Mouse (Mus musculus) CH12.LX (cell line): ENCODE measurements around the gene Vnn3. TPM values are rescaled to one million over a fixed set of nuclear protein-coding genes. Genes with fewer than 3 reads are reported as not detected.

Experiments used
- DNase-seq: peaks from one replicate; pipeline ENCODE4 v3.0.0-alpha.2; 2013; ENCODE audit errors: extremely low read depth
- H3K27ac ChIP-seq: 2 replicates; pipeline ENCODE4 v1.5.1; 2012; ENCODE audit warnings: low read depth, mild to moderate bottlenecking, control low read depth, moderate library complexity; ENCODE audit not compliant: insufficient read depth
- H3K27me3 ChIP-seq: replicated peaks from 2 replicates; pipeline ENCODE3; 2012; ENCODE audit warnings: inconsistent platforms
- H3K36me3 ChIP-seq, 2 experiments: replicated peaks in 1 of 2; 2 replicates each; pipeline versions ENCODE3 to v1.6.1; 2012; ENCODE audit warnings: inconsistent platforms in 1 of 2, low read length in 1 of 2, mild to moderate bottlenecking in 1 of 2, mixed read lengths in 1 of 2, moderate library complexity in 1 of 2; ENCODE audit not compliant: control insufficient read depth in 1 of 2, insufficient read depth in 1 of 2
- H3K4me1 ChIP-seq, 2 experiments: 2 replicates each; pipeline ENCODE4 v1.6.1; 2012; ENCODE audit warnings: inconsistent platforms in 1 of 2, moderate library complexity in 1 of 2; ENCODE audit not compliant: insufficient read depth in 2 of 2, control insufficient read depth in 1 of 2
- H3K4me2 ChIP-seq: 2 replicates; pipeline ENCODE4 v1.6.1; 2012; ENCODE audit warnings: low read depth, mild to moderate bottlenecking, control low read depth; ENCODE audit not compliant: poor library complexity, insufficient read depth, severe bottlenecking
- H3K4me3 ChIP-seq, 3 experiments: fragments of 150-350 bp in 1 of 3; sonication (generic) in 1 of 3; replicated peaks in 1 of 3; 2 replicates each; pipeline versions ENCODE3 to v1.5.1; 2011 to 2012; ENCODE audit warnings: low read depth in 2 of 3, low read length in 2 of 3, mild to moderate bottlenecking in 2 of 3, moderate library complexity in 2 of 3, control low read depth in 1 of 3, improper control_type of control experiment in 1 of 3, inconsistent platforms in 1 of 3, mixed read lengths in 1 of 3; ENCODE audit not compliant: poor library complexity in 1 of 3
- H3K79me2 ChIP-seq: replicated peaks from 2 replicates; pipeline ENCODE4 v1.6.1; 2012; ENCODE audit warnings: mild to moderate bottlenecking, moderate library complexity; ENCODE audit not compliant: control insufficient read depth, poor library complexity, insufficient read depth, severe bottlenecking; ENCODE audit errors: extremely low read depth
- H3K9ac ChIP-seq: 2 replicates; pipeline ENCODE4 v1.6.1; 2012; ENCODE audit warnings: low read depth, mild to moderate bottlenecking, control low read depth, moderate library complexity; ENCODE audit not compliant: insufficient read depth
- H3K9me3 ChIP-seq: replicated peaks from 2 replicates; pipeline ENCODE3; 2012; ENCODE audit warnings: low read length, inconsistent platforms, mixed read lengths
- CTCF ChIP-seq, 2 experiments: IDR thresholded peaks in 1 of 2; conservative IDR thresholded peaks in 1 of 2; 2 replicates each; pipeline ENCODE4 v1.5.1; 2011 to 2012; ENCODE audit warnings: low read depth in 2 of 2, low read length in 2 of 2, improper control_type of control experiment in 1 of 2, inconsistent platforms in 1 of 2, mild to moderate bottlenecking in 1 of 2, moderate library complexity in 1 of 2
- EP300 ChIP-seq: IDR thresholded peaks from 2 replicates; pipeline ENCODE4 v1.6.1; 2011; ENCODE audit warnings: low read length, improper control_type of control experiment
- ETS1 ChIP-seq: conservative IDR thresholded peaks from 2 replicates; pipeline ENCODE4 v1.6.1; 2012; ENCODE audit warnings: low read depth, mild to moderate bottlenecking, inconsistent platforms, low read length, improper control_type of control experiment, moderate library complexity
- HCFC1 ChIP-seq: IDR thresholded peaks from 2 replicates; pipeline ENCODE4 v1.6.1; 2012; ENCODE audit warnings: low read depth, mild to moderate bottlenecking, inconsistent platforms, low read length, improper control_type of control experiment
- KAT2A ChIP-seq: IDR thresholded peaks from 2 replicates; pipeline ENCODE4 v1.6.1; 2012; ENCODE audit warnings: low read length, improper control_type of control experiment, inconsistent platforms; ENCODE audit not compliant: insufficient replicate concordance
- MAX ChIP-seq: IDR thresholded peaks from 2 replicates; pipeline ENCODE4 v1.6.1; 2011; ENCODE audit warnings: low read length, improper control_type of control experiment
- MAZ ChIP-seq: IDR thresholded peaks from 2 replicates; pipeline ENCODE4 v1.6.1; 2012; ENCODE audit warnings: low read depth, mild to moderate bottlenecking, inconsistent platforms, low read length, improper control_type of control experiment, moderate library complexity
- MXI1 ChIP-seq: IDR thresholded peaks from 2 replicates; pipeline ENCODE4 v1.6.1; 2011; ENCODE audit warnings: mild to moderate bottlenecking, low read depth, low read length, improper control_type of control experiment
- NRF1 ChIP-seq: IDR thresholded peaks from 2 replicates; pipeline ENCODE4 v1.6.1; 2014; ENCODE audit warnings: low read depth, mild to moderate bottlenecking, inconsistent platforms, low read length, improper control_type of control experiment, moderate library complexity
- RAD21 ChIP-seq: IDR thresholded peaks from 2 replicates; pipeline ENCODE4 v1.6.1; 2011; ENCODE audit warnings: low read depth, mild to moderate bottlenecking, low read length, improper control_type of control experiment, moderate library complexity
- SMC3 ChIP-seq: IDR thresholded peaks from 2 replicates; pipeline ENCODE4 v1.6.1; 2011; ENCODE audit warnings: low read depth, low read length, improper control_type of control experiment
- UBTF ChIP-seq: IDR thresholded peaks from 2 replicates; pipeline ENCODE4 v1.6.1; 2012; ENCODE audit warnings: low read depth, mild to moderate bottlenecking, inconsistent platforms, low read length, improper control_type of control experiment, moderate library complexity
- ZC3H11A ChIP-seq: IDR thresholded peaks from 2 replicates; pipeline ENCODE4 v1.6.1; 2012; ENCODE audit warnings: low read depth, mild to moderate bottlenecking, inconsistent platforms, low read length, improper control_type of control experiment
- ZKSCAN1 ChIP-seq: IDR thresholded peaks from 2 replicates; pipeline ENCODE4 v1.6.1; 2012; ENCODE audit warnings: low read depth, inconsistent platforms, low read length, improper control_type of control experiment, borderline replicate concordance
- dilution Hi-C: fragments of 300-500 bp; cut with MboI; formaldehyde crosslinking; loops from 2 replicates; pipeline ENCODE4 v1.14.3; 2020; ENCODE audit warnings: low sequenced_read_pairs; ENCODE audit not compliant: extremely low pct_unique_long_range_greater_than_20kb, extremely low pct_ligation_motif_present
- in situ Hi-C: fragments of 300-500 bp; cut with MboI; formaldehyde crosslinking; loops from 3 replicates; pipeline ENCODE4 v1.14.3; 2019; ENCODE audit warnings: low sequenced_read_pairs, low pct_ligation_motif_present, low pct_unique_long_range_greater_than_20kb, mixed read lengths
- polyA plus RNA-seq: library from polyadenylated mRNA; unstranded; fragments of >175 nt; gene quantifications from 2 replicates; pipeline ENCODE4 v1.2.1, GENCODE M21; 2012; ENCODE audit warnings: low read depth; ENCODE audit not compliant: insufficient read length
- total RNA-seq, 2 experiments: library from RNA; depleted of rRNA; stranded (reverse); fragments of 300-350 nt in 1 of 2; fragments of >200 nt in 1 of 2; gene quantifications; 2 replicates each; pipeline ENCODE4 v1.2.3; 2012 to 2014

Gene Vnn3
- total and polyA plus RNA-seq, 3 experiments: not detected

- dilution Hi-C loops (no loop called here), in situ Hi-C loops (loop anchor here (25.0 kb wide), 2 partner anchors 331 to 481 kb away; partner anchors contain the start of gene Stx7)
- no peaks in the 10 kb centered on the region for H3K36me3 ChIP-seq
- DNase-seq: no peak
- H3K79me2 ChIP-seq: no peaks in the 10 kb centered on the region
- H3K4me2 ChIP-seq: no peak overlapping the region
- no peaks in the 10 kb centered on the region for H3K27me3 ChIP-seq
- no peaks in the 10 kb centered on the region for H3K9me3 ChIP-seq
- H3K4me3 ChIP-seq: no peak overlapping the region
- no peak overlapping the region for H3K9ac ChIP-seq
- H3K4me1 ChIP-seq: peaks cover 2 to 18% of the 10 kb centered on the region in 2 experiments; a peak in 2 of 4 replicates
- TF ChIP-seq EP300 (no peak), ETS1 (no peak), RAD21 (no peak), CTCF (conservative IDR thresholded peaks at IDR 0.05 in 1 of 2, IDR thresholded peaks at IDR 0.05 in 1 of 2; ENCODE audit: low read depth in 2 of 2, low read length in 2 of 2) (no peak), KAT2A (no peak), UBTF (no peak), NRF1 (no peak), ZC3H11A (no peak), ZKSCAN1 (no peak), MAZ (no peak)
- no peak overlapping the region for H3K27ac ChIP-seq
Measured at GRCm38 (mm10) chr10:23806201-23806600, 45.1 kb upstream of the Vnn3 start.

GRCm38 (mm10) chr10:23811635-23812437, 39.4 kb upstream of the Vnn3 start:
- no peak overlapping the region for H3K9ac ChIP-seq
- no peaks in the 10 kb centered on the region for H3K79me2 ChIP-seq
- no peak overlapping the region for H3K27ac ChIP-seq
- dilution Hi-C loops: no loop called here
- TF ChIP-seq SMC3 (peak; percentile 60), RAD21 (peak; percentile 56), MXI1 (no peak), MAX (no peak), NRF1 (no peak), CTCF (conservative IDR thresholded peaks at IDR 0.05 in 1 of 2, IDR thresholded peaks at IDR 0.05 in 1 of 2; ENCODE audit: low read depth in 2 of 2, low read length in 2 of 2) (peak; percentile 76 to 96), HCFC1 (no peak)
- TF ChIP-seq, all 38 proteins: peak for 3
- Histone ChIP-seq H3K4me1 (peaks cover 5 to 11% of the 10 kb centered on the region in 2 experiments; a peak in 2 of 4 replicates), H3K4me2 (peak overlapping the region; percentile 22; the same call in 1 of the 2 replicates), H3K27me3 (no peaks in the 10 kb centered on the region), H3K36me3 (no peaks in the 10 kb centered on the region), H3K9me3 (no peaks in the 10 kb centered on the region), H3K4me3 (no peak overlapping the region)
- in situ Hi-C loops: loop anchor here (25.0 kb wide), 2 partner anchors 325 to 475 kb away; partner anchors contain the start of gene Stx7
- peak; percentile 69 for DNase-seq
